Mouse (Mus musculus): Measurements from ENCODE around the gene Toe1.

GRCm38 (mm10) chr4:116788956-116789355 is 18.5 kb downstream of the Toe1 start:
- TF ChIP-seq CTCF (IDR thresholded peaks at IDR 0.05; ENCODE audit: low read depth, low read length) (peak; percentile 30; the same call in 1 of the 2 replicates), TAL1 (conservative IDR thresholded peaks at IDR 0.05; ENCODE audit: low read depth, low read length) (no peak)

All from G1E (cell line).